Mouse (Mus musculus): ENCODE results near the gene Pheta2.
"Not testable (repeated sequence)": the region's sequence is repeated elsewhere in the genome, so short reads cannot be mapped to it uniquely, and the experiment has no call there.

Gene Pheta2

DNA sequence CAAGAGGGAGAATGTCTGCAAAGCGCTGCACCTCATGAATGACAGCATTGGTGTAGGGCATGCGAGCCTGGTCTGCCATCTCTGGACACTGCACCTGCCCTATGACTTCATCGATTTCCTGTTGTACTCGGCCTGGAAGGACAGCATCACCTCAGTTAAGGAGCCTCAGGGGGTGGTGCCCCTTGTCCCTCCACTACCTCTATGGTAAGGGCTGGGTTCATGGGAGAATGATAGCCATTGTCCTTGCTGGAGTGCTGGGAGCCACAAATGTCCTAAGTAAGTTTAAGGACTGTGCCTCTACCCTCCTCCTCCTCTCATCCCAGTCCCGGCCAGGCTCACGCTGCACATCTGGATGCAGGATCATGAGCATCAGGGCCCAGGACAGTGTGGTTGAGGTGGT, 33.7 kb downstream of the Pheta2 start:
- DNase-seq, result no peak

DNA sequence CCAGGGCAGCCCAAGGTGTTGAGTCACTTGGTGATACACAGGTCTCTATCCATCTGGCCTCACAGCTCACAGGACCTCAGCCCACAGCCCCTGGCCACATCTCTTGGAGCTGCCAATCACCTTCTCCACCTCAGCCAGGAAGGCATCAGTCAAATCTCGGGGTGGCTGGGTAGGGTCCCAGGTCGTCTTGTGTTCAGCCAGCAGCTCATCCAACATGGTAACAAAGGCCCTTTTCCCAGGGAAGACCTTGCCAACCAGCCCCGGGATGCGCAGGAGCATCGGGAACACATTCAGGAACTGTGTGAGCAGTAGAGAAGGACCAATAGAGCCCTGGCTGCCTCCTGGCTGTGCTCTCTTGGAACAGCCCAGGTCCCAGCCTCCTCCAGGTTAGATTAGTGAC, 34.2 kb downstream of the Pheta2 start:
- no peak for DNase-seq

DNA sequence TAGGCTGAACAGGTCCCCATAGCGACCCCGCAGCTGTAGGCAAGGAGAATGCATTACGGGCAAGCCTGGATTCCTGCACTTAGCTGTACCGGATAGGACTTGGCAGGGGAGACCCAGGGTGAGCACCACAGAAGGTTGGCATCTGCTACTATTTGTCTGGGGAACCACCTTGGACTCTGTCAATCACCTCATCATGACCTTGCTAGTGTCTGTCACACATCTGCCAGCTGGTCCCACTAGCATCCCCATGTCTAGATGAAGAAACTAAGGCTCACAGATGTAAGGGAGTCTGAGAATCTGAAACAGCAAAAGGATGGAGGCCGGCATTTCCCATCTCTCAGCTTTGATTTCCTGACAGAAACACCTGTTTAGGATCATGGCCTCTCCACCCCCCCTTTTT, 35.7 kb downstream of the Pheta2 start:
- no peak for DNase-seq

DNA sequence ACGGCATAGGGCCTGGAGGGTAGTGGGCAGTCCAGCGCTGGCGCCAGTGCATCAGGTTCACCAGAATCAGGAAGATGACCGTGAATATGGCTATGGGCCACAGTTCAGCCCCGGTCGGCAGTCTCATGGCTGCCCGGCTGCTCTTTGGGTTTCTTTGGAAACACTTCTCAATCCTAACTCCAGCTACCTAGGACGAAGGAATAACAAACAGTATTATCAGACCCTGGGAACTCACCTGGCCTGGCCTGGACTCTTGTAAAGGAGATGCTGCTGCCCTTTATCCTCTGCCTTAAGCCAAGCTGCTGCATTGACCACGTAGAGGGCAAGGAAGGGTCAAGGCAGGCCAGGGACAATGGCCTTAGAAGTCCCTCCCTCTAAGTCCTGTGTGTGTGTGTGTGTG, 37.1 kb downstream of the Pheta2 start:
- DNase-seq, result no peak

DNA sequence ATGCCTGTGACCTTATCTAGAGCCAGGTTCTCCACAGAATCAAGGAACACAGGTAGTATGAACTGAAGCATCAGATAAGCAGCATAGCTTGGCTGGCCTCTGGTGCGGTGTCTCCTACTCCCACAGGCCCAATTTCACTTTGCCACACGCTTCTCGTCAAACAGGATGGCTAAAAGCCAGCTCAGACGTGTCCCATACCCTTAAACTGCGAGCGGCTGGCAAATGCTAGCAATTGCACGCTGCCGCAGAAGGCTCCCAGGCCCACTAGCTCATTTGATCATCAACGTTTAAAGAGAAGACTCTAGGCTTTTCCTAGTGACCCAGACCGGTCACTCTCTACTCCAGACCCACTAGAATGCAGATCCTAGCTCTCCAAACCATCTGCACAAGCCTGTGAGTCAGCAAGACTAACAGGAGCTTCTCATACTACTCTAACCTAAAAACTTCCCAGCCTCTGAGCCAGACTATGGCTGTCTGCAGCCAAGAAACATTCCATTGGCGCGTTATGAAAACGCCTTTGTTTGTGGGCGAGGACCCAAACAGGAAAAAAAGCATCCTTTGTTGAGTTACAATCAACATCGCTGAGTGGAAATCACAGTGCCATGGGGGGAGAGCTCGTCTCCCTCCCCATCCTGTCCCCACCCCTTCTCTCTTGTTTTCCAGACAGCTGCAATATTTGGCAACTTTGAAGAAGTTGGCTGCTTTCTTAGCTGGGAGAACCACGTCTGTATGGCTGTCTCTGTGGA, 37.8 kb downstream of the Pheta2 start:
- no peak for DNase-seq

DNA sequence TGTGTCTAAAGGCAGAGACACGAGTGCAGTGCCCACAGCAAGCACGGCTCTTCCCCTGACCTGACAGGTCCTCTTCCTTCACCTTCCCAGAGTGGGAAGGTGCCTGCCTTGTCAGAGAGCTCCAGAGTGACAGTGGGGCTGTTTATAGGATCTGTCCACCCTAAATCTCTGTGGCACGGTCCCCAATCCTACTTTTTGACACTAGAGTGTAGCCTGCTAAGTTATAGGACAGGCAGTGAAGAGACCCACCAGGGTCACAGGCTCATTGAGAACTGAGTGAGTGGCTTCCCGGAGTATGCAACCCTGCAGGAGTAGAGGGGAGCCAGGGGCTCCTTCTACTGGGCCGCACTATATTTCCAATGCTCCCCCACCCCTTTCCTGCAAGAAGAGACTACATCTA, 39.0 kb downstream of the Pheta2 start:
- DNase-seq, result no peak

DNA sequence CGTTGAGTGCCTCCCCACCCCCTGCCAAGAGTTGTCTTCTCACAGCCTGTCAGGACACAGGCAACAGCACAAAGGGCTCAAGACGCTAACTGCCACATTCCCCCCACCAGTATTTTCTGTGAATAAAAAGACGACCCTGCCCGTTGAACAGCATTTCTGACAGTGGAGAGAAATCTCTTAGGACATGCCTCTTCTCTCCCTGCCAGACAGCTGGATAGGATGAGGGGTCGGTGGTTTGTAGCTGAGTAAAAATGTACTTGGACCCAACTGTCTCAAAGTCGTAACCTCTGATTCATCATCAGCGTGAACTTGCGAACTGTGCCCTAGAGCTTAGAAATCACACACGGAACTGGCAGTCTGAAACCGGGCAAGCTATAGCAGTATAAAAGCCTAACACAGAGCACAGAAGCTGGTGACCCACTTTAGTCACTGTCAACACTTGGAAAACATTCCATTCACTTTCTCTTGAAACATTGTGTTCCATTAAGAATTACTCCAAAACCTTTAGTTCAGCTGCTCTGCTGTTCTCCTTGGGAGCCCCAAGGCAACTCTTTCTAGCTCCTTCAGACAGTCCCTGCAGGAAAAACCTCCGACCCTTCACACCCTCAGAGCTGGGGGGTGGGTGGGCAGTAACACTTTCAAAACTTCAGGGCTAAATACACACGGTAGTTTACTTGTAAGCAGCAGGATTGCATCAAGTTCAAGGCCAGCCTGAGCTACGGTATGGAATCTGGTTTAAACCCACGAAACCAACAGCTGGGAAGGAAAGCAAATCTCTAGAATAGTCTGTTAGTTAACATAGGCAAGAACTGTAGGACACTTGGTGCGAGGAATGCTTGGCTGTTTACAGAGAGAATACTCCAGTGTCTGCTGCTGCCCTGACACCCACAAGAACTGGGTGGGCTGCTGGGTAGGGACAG, 39.8 kb downstream of the Pheta2 start:
- no peak for DNase-seq

DNA sequence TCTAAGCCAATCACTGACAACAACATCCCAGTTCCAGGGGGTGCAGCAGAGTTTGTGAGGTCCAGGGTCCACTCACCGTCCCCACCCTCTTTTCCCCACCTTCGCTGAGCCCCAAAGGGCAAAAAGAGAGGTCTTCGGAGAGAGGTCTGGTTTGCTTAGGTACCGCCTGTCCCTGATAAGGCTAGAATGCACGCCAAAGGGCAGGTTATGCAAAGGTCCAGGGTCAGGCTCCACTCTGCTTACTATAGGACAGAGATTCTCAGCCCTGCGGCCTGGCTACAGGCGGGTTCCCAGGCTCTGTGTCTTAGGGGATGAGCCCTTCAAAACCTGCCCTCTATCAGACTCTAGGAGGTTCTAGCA, 40.7 kb downstream of the Pheta2 start:
- no peak for DNase-seq

DNA sequence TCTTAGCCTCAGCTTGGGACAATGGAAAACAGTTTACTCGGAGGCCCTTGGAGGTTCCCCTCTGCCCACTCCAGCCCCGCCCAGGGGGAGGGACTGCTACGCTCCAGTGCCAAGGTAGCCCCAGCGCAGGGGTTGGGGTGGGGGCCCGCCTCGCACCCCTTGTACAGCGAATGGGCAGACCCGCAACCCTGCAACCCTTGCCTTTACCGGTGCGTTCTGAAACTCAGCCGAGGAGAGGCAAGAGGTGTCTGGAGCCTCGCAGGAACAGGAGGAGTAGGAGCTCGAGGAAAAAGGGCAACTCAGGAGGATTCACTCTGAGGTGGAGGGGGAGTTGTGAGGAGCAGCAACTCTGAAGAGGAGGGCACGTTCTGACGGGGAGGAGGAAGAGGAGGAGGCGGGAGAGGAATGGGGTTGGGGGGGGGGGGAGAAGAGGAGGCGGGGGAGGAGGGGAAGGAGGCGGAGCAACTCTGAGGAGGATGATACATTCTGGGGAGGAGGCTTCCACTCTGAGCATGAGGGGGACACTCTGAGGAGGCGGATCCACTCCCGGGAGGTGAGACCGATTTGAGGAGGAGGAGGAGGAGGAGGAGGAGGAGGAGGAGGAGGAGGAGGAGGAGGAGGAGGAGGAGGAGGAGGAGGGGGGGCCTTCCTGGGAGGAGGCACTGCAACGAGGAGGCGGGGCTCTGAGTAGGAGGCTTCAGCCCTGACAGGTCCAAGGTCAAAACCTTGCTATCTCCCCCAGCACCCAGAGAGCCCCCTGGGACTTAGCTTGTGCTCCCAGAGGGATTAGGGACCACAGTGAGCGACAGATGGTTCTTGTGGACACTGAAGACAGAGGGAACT, 41.4 kb downstream of the Pheta2 start, which contains the start of gene Cyp2d22:
Cyp2d22 (minus strand) TSS at position 390 of the 843 bp plus-strand sequence.
- peak; percentile 56 to 57 for DNase-seq

DNA sequence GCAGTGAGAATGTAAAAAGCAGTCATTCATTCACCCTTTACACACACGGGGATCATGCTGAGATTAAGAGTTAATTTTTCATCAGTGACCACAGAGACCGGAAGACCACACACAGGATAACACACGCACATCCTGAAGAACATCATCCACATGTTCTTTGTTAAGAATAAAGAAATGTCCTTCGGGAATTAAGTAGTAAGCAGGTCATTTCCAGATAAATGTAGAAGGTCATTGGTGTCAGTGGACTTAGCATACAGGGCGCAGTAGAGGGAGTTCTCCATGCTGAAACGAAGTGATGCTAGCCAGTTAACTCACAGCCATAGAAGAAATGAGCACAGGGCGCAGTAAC, 41.9 kb downstream of the Pheta2 start:
- DNase-seq, result no peak

DNA sequence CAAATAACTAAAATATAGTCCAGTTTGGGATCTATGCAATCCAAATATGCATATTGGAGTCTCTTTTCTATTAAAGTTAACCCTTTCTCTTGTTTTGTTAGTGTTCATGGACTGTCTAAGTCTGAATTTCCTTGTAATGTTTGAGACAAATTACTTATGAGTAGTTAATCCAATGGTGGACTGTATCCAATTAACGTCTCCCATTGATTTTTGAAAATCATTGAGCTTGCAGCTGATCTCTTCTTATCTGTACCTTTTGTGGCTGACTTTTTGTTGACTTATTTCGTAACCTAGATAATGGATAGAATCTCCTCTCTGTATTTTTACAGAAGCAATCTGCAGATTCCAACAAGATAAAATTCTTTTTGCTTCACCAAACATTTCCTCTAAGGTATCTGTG, 43.7 kb downstream of the Pheta2 start:
- DNase-seq, result no peak

DNA sequence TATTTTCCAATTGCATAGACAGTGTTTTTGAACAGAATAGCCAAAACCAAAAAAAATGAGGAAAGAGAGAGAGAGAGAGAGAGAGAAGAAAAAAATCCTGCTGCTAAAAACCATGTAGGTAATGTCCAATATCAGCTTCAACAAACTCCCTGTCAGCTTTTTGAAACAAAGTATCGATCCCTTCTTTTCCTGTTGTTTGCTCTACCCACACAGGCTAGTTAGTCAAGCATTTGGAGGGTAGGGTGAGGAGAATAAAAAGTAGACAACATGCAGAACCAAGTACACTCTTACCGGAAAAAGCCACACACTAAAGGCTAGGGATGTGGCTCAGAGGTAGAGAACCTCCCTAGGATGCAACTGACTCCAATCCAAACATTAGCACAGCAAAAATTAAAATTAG, 47.0 kb downstream of the Pheta2 start:
- DNase-seq, result no peak

DNA sequence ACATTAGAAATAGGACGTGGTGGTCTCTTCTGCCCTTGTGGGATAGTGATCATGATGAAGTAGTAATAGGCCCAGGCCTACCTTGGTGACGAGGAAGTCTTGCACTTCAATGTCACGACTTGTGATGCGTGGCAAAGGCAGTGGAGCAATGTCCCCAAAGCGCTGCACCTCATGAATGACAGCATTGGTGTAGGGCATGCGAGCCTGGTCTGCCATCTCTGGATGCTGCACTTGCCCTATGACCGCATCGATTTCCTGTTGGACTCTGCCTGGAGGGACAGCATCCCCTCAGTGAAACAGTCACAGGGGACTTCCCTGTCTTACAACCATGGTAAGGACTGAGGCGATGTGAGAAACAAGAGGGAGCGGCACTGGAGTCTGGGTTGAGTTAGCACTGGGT, 51.2 kb downstream of the Pheta2 start:
- not testable (repeated sequence) for DNase-seq

DNA sequence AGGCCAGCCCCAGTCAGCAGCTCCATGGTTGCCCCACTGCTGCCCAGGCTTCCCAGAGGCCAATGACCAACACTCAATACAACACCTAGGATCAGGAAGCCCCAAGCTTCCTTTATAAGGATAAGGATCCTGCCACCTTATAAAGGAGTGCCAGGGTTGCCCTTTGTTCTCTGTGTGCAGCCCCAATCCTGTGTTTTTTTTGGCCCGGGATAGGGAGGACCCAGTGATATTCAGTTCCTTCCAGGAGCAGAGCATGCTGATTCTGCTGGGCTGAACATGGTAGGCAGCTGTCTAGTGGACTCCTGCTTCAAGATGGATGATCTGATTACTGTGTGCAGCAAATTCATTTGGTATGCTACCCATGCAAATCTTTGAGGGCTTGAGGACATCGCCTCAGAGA, 55.2 kb downstream of the Pheta2 start, which contains the start of gene Cyp2d11:
Cyp2d11 (minus strand) TSS at position 101 of the 400 bp plus-strand sequence.
- DNase-seq, result not testable (repeated sequence)
